Mouse (Mus musculus): ENCODE measurements at regions not wholly inside any gene's neighbourhood (a gene's known extent, or its start where the extent isn't known, plus 50 kb on each side); places are given as distances from the start of the nearest gene placed in this dataset.
"Not testable (repeated sequence)": the region's sequence is repeated elsewhere in the genome, so short reads cannot be mapped to it uniquely, and the experiment has no call there.

- TF ChIP-seq POLR2A (IDR thresholded peaks at IDR 0.05; ENCODE audit: insufficient read depth, low read depth, low read length), result no peak
- TF ChIP-seq CTCF (IDR thresholded peaks at IDR 0.05; ENCODE audit: insufficient read depth, low read depth, low read length), result no peak
- no peaks in the 10 kb centered on the region for H3K4me1 ChIP-seq (ENCODE audit: control insufficient read depth, insufficient read depth, low read length)
- no peak overlapping the region for H3K4me3 ChIP-seq (ENCODE audit: insufficient read depth, low read depth, low read length)
- WGBS, result 64% methylated on average over 5 of the region's 5 CpGs
- no peak overlapping the region for H3K27ac ChIP-seq (ENCODE audit: insufficient read depth, low read depth, low read length)
These were observed 68.6 kb upstream of the Creb1 start for GRCm38 (mm10) chr1:64463715-64464290.

GRCm38 (mm10) chr1:64461616-64462015, 70.8 kb upstream of the Creb1 start:
- not testable (repeated sequence) for H3K4me3 ChIP-seq (ENCODE audit: insufficient read depth, low read depth, low read length); H3K4me1 ChIP-seq (ENCODE audit: control insufficient read depth, insufficient read depth, low read length); H3K27ac ChIP-seq (ENCODE audit: insufficient read depth, low read depth, low read length)
- 95% methylated on average over 6 of the region's 6 CpGs for WGBS

GRCm38 (mm10) chr1:64457872-64458271, 74.6 kb upstream of the Creb1 start:
- TF ChIP-seq CTCF (IDR thresholded peaks at IDR 0.05; ENCODE audit: insufficient read depth, low read depth, low read length) (no peak), POLR2A (IDR thresholded peaks at IDR 0.05; ENCODE audit: insufficient read depth, low read depth, low read length) (no peak)
- WGBS, result 85% methylated on average over 5 of the region's 5 CpGs
- H3K4me1 ChIP-seq (ENCODE audit: control insufficient read depth, insufficient read depth, low read length), result no peaks in the 10 kb centered on the region
- no peak overlapping the region for H3K4me3 ChIP-seq (ENCODE audit: insufficient read depth, low read depth, low read length)
- H3K27ac ChIP-seq (ENCODE audit: insufficient read depth, low read depth, low read length), result no peak overlapping the region

- H3K27ac ChIP-seq (ENCODE audit: insufficient read depth, low read depth, low read length), result no peak overlapping the region
- TF ChIP-seq CTCF (IDR thresholded peaks at IDR 0.05; ENCODE audit: insufficient read depth, low read depth, low read length), result no peak
- no peak for TF ChIP-seq POLR2A (IDR thresholded peaks at IDR 0.05; ENCODE audit: insufficient read depth, low read depth, low read length)
- no peaks in the 10 kb centered on the region for H3K4me1 ChIP-seq (ENCODE audit: control insufficient read depth, insufficient read depth, low read length)
- no peak overlapping the region for H3K4me3 ChIP-seq (ENCODE audit: insufficient read depth, low read depth, low read length)
- WGBS, result 88% methylated on average over 3 of the region's 3 CpGs
These were observed 83.3 kb upstream of the Creb1 start for GRCm38 (mm10) chr1:64449141-64449540.

DNA sequence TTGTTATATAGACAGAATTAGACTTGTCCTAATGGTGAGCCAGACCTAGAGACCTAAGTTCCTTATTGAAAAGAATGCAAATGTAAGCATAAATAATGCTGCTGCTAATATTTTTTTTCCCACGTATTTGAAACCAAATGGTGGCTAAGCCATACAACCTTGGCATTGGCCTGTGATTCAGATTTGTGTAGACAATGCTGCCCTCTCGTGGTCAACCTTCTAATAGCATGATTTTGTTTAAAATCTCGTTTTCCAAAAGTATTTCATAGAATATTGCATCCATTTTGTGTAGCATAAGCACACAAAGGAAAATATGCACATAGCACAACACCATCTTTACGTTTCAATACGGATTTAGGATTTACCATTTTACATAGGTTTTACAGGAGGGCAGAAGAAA, 84.4 kb upstream of the Creb1 start:
- Histone ChIP-seq H3K27ac (ENCODE audit: insufficient read depth, low read depth, low read length) (no peak overlapping the region), H3K4me3 (ENCODE audit: insufficient read depth, low read depth, low read length) (no peak overlapping the region), H3K4me1 (ENCODE audit: control insufficient read depth, insufficient read depth, low read length) (no peaks in the 10 kb centered on the region)
- under 1% methylated on average over 5 of the region's 5 CpGs for WGBS
- TF ChIP-seq POLR2A (IDR thresholded peaks at IDR 0.05; ENCODE audit: insufficient read depth, low read depth, low read length) (no peak), CTCF (IDR thresholded peaks at IDR 0.05; ENCODE audit: insufficient read depth, low read depth, low read length) (no peak)

- no peak for TF ChIP-seq POLR2A (IDR thresholded peaks at IDR 0.05; ENCODE audit: insufficient read depth, low read depth, low read length)
- no peak for TF ChIP-seq CTCF (IDR thresholded peaks at IDR 0.05; ENCODE audit: insufficient read depth, low read depth, low read length)
These were observed 86.0 kb upstream of the Creb1 start for GRCm38 (mm10) chr1:64446492-64446891.

GRCm38 (mm10) chr1:64445919-64446318, 86.5 kb upstream of the Creb1 start:
- no peak for TF ChIP-seq POLR2A (IDR thresholded peaks at IDR 0.05; ENCODE audit: insufficient read depth, low read depth, low read length)
- peak; percentile 82 for TF ChIP-seq CTCF (IDR thresholded peaks at IDR 0.05; ENCODE audit: insufficient read depth, low read depth, low read length)
- Histone ChIP-seq H3K27ac (ENCODE audit: insufficient read depth, low read depth, low read length) (no peak overlapping the region), H3K4me1 (ENCODE audit: control insufficient read depth, insufficient read depth, low read length) (no peaks in the 10 kb centered on the region), H3K4me3 (ENCODE audit: insufficient read depth, low read depth, low read length) (no peak overlapping the region)
- 14% methylated on average over 13 of the region's 13 CpGs for WGBS

More at GRCm38 (mm10) chr1:64446492-64446891, 86.0 kb upstream of the Creb1 start:
- H3K4me1 ChIP-seq (ENCODE audit: control insufficient read depth, insufficient read depth, low read length), result no peaks in the 10 kb centered on the region
- 85% methylated on average over 4 of the region's 4 CpGs for WGBS
- no peak overlapping the region for H3K27ac ChIP-seq (ENCODE audit: insufficient read depth, low read depth, low read length)
- no peak overlapping the region for H3K4me3 ChIP-seq (ENCODE audit: insufficient read depth, low read depth, low read length)

DNA sequence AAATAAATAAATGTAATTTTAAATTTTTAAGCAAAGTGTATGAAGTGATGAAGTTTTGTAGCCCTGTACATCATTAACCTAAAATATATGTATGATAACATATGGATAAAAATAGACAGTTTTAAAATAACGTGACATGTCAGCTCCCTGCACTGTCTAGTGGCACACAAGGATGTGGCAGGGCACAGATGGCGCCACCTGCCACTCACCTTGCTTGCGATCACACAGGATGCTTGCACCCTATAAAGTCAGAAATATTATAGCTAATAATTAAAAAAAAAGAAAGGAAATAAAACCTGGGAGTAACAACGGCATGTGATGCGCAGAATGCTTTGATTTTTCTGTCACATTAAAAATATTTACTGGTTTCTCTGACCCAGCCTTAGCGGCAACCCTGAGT, 89.0 kb upstream of the Creb1 start:
- 96% methylated on average over 6 of the region's 6 CpGs for WGBS
- Histone ChIP-seq H3K4me3 (ENCODE audit: insufficient read depth, low read depth, low read length) (no peak overlapping the region), H3K4me1 (ENCODE audit: control insufficient read depth, insufficient read depth, low read length) (no peaks in the 10 kb centered on the region), H3K27ac (ENCODE audit: insufficient read depth, low read depth, low read length) (no peak overlapping the region)
- TF ChIP-seq CTCF (IDR thresholded peaks at IDR 0.05; ENCODE audit: insufficient read depth, low read depth, low read length) (no peak), POLR2A (IDR thresholded peaks at IDR 0.05; ENCODE audit: insufficient read depth, low read depth, low read length) (no peak)

DNA sequence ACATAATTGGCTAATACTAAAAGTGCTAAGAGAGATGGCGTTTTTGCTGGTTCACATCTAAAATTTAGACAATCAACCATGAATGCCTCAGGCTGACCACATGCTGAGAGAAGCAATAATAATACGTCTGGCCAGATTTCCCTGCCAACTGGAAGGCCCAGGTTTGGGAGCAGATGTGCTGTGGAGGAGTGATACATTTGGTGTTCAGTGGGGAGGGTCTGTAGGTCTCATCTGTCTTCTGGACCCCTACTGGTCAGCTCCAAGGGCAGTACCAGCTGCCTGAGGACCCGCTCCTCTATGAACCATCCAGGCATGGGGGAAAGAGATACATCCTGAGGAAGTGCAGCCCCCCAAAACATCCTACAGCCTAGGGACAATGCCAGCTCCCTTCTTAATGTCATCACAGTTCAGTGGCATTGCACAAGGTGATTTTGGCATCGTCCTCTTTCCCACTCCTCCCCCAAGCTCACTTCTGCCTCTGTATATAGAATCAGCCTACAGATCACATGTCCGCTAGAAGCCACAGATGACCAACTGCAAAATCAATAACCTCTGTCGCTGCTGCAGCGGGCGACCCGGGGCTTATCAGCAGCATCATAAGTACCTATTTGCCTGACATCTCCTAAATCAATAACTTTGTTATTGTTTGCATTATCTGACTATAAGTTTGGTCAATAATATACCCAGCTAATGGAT, 90.1 kb upstream of the Creb1 start:
- Histone ChIP-seq H3K4me1 (ENCODE audit: control insufficient read depth, insufficient read depth, low read length) (no peaks in the 10 kb centered on the region), H3K27ac (ENCODE audit: insufficient read depth, low read depth, low read length) (no peak overlapping the region), H3K4me3 (ENCODE audit: insufficient read depth, low read depth, low read length) (no peak overlapping the region)
- no peak for TF ChIP-seq POLR2A (IDR thresholded peaks at IDR 0.05; ENCODE audit: insufficient read depth, low read depth, low read length)
- no peak for TF ChIP-seq CTCF (IDR thresholded peaks at IDR 0.05; ENCODE audit: insufficient read depth, low read depth, low read length)
- WGBS, result 81% methylated on average over 9 of the region's 9 CpGs
